Mouse (Mus musculus) cortical plate, adult 2 months (tissue): ENCODE measurements at regions not wholly inside any gene's neighbourhood (a gene's known extent, or its start where the extent isn't known, plus 50 kb on each side); places are given as distances from the start of the nearest gene placed in this dataset.

Experiments used
- CTCF ChIP-seq: fragments of 200-500 bp; IDR thresholded peaks from 2 replicates; pipeline ENCODE4 v1.5.1; 2011; ENCODE audit warnings: mild to moderate bottlenecking, control low read depth, low read length; ENCODE audit not compliant: insufficient read depth; ENCODE audit errors: extremely low read depth
- POLR2A ChIP-seq: fragments of 200-500 bp; IDR thresholded peaks from 2 replicates; pipeline ENCODE4 v1.6.1; 2011; ENCODE audit warnings: mild to moderate bottlenecking, low read length, control low read depth; ENCODE audit not compliant: insufficient read depth; ENCODE audit errors: extremely low read depth

DNA sequence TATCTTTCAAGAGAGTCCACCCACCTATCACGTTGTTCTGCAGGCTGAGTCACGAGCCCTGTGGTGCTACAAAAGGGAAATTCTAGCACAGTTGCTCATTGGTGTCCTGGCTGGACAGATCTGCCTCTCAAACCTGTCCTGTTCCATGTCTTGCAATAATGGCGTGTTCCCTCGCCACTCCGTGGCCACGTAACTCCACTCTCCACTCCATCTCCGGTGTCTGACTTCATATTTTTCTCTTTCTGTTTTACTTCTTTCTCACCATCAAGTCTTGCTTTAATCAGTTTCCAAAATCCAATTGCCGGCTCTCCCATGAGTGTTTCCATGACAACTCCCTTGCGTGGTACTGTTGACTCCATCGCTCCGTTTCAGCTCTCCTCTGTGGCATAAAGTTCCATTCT, 107.1 kb upstream of the Oxgr1 start:
- TF ChIP-seq CTCF (no peak), POLR2A (peak; percentile 66)
